Mouse (Mus musculus) gastrocnemius, adult 2 months (tissue): ENCODE data around the gene Hkdc1. TPM values are rescaled to one million over a fixed set of nuclear protein-coding genes. Genes with fewer than 3 reads are reported as not detected.
"Not testable (repeated sequence)": the region's sequence is repeated elsewhere in the genome, so short reads cannot be mapped to it uniquely, and the experiment has no call there.

Experiments
- DNase-seq: peaks from one replicate; pipeline ENCODE4 v3.0.0; 2022
- H3K27ac ChIP-seq: fragments of 200-600 bp; 2 replicates; pipeline ENCODE4 v1.8.1; 2022; ENCODE audit warnings: mild to moderate bottlenecking
- H3K4me3 ChIP-seq: fragments of 200-600 bp; 2 replicates; pipeline ENCODE4 v1.8.1; 2022; ENCODE audit warnings: mild to moderate bottlenecking, moderate library complexity
- CTCF ChIP-seq: fragments of 200-600 bp; IDR thresholded peaks from 2 replicates; pipeline ENCODE4 v1.8.1; 2022; ENCODE audit warnings: antibody characterized with exemption, mild to moderate bottlenecking, moderate library complexity
- intact Hi-C: fragments of 180-260 bp; cut with DNase I; formaldehyde crosslinking; loops from one replicate; pipeline ENCODE4 v1.15.1; 2025
- long read RNA-seq, 2 experiments: library from polyadenylated mRNA; stranded (forward); transcript quantifications; one replicate each; pipeline ENCODE4 v2.0.0; 2021
- total RNA-seq, 2 experiments: library from RNA; stranded (reverse); gene quantifications; 2 replicates each; pipeline ENCODE4 v1.2.3; 2021

Hkdc1 gene
- not detected for total RNA-seq
- long read RNA-seq, experiment 1 = 0 reads
- long read RNA-seq, experiment 2 = 0 reads

DNA sequence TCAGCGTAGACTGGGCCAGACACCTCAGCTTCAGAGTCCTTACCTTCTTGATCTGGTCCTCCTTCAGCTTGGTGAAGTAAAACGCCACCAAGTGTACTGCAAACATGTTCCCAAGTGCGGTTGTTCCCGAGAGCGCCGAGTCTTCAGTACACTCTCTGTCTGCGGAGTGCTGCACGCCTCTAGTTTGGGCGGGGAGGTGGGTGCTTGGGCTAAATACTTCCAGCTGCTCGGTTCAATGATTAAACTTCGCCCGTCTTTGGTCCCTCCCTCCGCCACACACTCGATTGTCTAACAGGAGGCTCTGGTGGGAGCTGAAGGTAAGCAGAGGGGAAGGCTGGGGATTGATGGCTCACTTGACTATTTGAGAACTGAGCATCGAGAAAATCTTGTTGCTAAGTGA lies at the start of gene Hkdc1:
Gene Hkdc1 (minus strand): TSS at position 237 of the 400 bp plus-strand sequence.
- no peak for TF ChIP-seq CTCF
- intact Hi-C loops = no loop called here
- DNase-seq = no peak
- Histone ChIP-seq H3K4me3 (no peak within 1 kb of the TSS), H3K27ac (no peak within 1 kb of the TSS)

DNA sequence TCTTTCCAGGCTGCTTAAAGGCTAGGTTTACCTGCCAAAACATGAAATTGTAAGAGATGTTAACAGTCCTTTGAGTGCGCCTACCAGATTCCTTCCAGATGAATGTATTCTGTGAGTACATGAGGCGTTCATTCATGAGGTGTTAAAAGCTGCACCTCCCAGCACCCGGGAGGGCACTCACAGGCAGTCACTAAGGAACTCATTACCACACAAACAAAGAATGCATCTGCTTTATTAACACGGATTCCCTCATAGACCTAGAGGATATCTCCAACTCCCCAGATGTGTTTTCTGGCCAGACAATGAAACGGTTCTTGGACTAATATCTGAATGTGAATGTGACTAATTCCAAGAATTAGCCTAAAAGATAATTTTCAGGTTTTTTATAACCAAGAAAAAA lies 48.8 kb upstream of the Hkdc1 start:
- TF ChIP-seq CTCF = no peak
- intact Hi-C loops = no loop called here
- no peak for DNase-seq
- Histone ChIP-seq H3K27ac (no peak overlapping the region), H3K4me3 (no peak overlapping the region)

DNA sequence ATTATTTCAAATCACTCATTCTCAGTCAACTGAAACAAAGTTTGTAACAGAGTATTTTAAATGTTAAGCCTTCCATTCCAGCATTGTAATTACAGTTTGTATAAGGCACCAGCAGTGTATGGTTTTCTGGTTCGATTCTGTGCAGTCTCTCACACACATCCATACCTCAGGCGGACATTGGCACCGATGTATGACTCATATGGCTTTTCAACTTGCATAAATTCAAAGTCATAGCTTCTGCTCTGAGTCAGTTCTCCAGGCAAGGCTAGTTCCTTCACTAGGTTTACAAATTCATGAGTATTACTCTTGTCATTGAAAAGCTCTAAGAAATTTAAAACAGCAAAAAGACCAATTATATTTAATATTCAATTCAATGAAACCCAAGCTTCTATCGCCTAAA lies 47.4 kb upstream of the Hkdc1 start:
- intact Hi-C loops = no loop called here
- TF ChIP-seq CTCF = no peak
- no peak for DNase-seq
- Histone ChIP-seq H3K27ac (no peak overlapping the region), H3K4me3 (no peak overlapping the region)

DNA sequence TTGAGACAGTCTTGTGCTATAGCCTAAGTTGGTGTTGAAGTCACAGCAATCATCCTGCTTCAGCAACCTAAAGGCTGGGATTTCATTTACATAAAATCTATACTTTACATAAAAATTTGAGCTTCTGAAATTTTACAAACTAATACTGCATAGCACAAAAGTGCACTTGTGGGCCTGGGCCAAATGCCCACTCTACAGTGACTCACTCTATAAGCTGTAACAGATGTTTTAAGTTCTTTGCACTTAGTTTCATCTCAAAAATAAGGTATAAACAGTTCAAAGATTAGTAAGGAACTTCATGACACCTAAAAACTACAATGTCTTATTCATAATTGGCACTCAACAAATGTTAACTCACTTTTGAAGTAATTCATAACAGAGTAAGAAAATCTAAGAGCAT lies 39.0 kb upstream of the Hkdc1 start:
- no peak for TF ChIP-seq CTCF
- Histone ChIP-seq H3K27ac (no peak overlapping the region), H3K4me3 (no peak overlapping the region)
- intact Hi-C loops = no loop called here
- DNase-seq = no peak

DNA sequence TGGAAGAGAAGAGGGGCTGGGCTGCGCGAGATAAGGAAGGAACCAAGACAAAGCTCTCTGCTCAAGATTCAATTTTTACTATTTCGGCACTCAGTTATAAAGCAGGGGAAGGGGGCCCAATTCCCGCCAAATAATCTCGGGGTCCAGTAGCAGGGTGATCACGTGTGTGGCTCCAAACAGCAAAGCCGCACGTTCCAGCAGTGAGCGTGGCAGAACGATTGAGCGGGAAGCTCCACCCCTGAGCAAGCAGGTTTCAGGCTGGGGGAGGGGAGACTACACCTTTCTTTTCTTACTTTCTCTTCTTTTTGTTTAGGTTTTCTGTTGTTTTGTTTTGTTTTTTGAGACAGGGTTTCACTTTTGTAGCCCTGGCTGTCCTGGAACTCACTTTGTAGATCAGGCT lies 29.7 kb upstream of the Hkdc1 start:
- H3K4me3 ChIP-seq, DNase-seq, intact Hi-C loops, H3K27ac ChIP-seq: not testable (repeated sequence)

DNA sequence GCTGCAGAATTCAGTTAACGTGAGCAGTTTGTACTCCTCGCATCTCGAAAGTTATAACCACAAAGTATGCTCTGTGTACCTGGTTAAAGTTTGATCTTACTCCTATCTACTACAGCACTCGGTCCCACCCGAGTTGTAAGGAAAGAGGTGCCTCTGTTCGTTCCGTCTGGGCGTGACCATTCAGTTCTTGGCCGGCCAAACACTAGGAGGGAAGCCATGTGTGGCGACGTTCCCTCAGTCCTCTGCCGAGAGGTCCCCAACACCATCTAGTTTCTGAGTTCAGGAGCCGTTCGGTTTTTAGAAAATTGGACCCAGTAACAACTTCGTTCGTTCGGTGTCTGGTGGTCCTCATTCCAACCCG lies 28.0 kb upstream of the Hkdc1 start:
- DNase-seq = peak; percentile 30
- peak overlapping the region; percentile 96 for H3K27ac ChIP-seq
- peak overlapping the region; percentile 90 for H3K4me3 ChIP-seq
- intact Hi-C loops = no loop called here
- no peak for TF ChIP-seq CTCF

DNA sequence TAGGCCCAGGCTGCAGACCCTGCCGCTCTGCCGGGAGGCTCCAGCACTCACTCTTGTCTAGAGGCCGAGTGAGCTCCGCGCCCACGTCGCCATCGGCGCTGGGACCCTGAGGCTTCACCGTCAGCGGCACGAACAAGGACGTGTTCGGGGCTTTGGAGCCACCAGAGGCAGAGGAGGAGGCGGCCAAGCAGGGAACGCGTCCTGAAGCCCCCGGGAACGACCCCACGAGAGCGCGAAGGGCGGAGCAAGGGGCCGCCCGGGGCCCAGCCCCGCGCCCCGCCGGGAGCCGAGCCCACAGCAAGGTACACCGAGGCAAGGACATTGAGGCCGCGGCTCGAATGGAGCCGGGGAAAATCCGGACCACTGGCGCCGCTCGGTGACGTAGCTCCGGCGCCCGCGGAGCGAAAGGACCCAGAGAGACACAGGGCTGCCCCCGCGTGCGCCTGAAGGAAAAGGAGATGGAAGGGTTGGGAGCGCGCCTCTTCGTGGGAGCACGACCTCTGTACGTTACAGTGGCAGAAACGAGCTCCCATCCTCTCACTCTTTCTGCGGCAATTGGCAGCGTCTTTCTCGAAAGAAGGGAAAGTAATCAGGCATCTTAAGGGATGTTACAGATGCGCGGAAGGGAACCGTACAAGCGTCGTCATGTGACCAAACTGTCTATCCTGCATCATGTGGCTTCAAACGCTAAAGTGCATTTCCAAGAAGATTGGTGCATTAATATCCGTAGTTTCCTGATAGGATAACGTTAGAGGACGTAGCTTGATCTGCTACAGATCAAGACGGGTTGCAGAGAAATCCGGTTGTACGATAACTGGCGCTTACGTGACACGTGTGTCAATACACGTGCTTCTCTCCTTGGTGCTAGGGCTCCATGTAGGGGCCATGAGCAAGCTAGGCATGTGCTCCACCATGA lies 27.3 kb upstream of the Hkdc1 start, which contains the start of the genes 4930507D05Rik and Supv3l1:
Gene 4930507D05Rik (plus strand): TSS at position 126 of the 916 bp plus-strand sequence.
Gene Supv3l1 (minus strand): TSS at position 375 of the 916 bp plus-strand sequence.
- intact Hi-C loops = loop anchor here (5.0 kb wide), 1 partner anchor 38 kb away; the partner anchor contains the start of gene Vps26a
- peak; percentile 94 for DNase-seq
- TF ChIP-seq CTCF = no peak
- peak within 1 kb of the TSS; percentile 96 for H3K27ac ChIP-seq
- H3K4me3 ChIP-seq = peak within 1 kb of the TSS; percentile 90

DNA sequence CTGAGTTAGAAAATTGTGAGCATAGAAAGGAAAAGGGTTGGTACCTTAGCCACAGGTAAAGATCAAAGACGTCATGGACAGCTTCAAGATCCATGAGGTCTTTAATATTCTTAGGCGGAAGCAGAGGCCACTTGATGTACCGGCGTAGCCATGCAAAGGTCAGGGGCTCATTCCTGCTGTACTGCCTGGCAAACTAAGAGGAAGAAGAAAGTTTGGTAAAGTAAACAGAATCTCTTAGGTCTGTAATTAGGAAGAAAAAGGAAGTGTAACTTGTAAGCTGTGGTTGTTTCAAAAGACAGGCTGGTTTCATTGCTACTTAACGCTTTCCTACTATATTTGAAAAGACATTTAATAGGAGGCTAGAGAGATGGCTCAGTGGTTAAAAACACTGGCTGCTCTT lies 8.1 kb upstream of the Hkdc1 start:
- intact Hi-C loops = no loop called here
- H3K4me3 ChIP-seq = no peak overlapping the region
- H3K27ac ChIP-seq = no peak overlapping the region
- DNase-seq = no peak
- TF ChIP-seq CTCF = no peak

DNA sequence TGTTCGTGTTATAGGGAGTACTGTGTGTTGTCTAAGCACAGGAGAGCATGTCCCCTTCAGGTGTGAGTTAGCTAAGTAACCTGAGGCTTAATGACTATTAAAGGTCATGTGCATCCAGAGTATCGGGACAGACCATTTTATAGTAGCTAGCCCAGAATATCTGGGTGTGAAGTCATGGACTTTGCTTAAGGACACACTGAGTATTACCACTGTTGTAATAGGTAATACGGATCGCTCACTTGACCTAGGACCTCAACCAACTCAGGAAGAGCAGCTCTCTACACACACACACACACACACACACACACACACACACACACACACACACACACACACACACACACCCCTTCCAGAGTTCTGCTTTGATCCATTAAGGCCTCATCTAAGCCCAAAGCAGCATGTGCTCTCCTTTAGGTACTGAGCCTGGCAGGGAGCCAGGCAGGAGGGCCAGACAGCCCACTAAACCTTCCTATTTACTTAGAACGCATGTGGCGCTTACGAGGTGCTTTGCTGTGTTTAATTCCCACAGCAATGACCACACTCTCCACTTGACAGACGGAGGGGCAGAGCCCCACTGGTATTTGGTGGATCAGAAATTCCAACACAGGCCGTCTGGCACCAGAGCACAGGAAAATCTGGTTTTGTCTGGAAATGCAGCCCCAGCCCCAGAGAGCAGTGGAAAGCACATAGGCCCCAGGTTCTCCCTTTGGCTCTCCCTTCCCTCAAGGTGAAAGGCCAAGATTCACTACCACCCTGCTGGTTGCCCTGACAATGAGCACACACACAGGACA lies 3.0 kb upstream of the Hkdc1 start:
- H3K27ac ChIP-seq = no peak overlapping the region
- intact Hi-C loops = no loop called here
- TF ChIP-seq CTCF = no peak
- no peak for DNase-seq
- no peak overlapping the region for H3K4me3 ChIP-seq

DNA sequence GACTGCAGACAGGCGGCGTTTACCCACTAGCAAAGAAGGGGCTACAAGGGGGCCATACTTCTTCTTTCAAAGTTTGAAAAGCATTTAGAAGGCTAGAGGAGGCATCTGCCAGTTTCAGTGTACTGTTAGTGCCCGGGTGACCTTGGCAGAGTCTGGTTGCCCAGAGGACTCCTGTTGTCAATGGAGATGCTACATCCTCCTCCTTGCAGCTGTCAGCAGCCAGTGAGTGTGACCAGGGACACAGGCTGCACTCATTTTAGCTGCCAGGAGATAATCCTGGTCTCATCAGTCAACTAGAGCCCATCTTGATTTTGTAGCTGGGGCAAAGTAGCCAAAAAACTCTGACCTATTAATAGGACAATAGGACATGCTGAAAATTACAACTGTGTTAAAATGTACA lies 1.2 kb downstream of the Hkdc1 start:
- Histone ChIP-seq H3K4me3 (no peak overlapping the region), H3K27ac (no peak overlapping the region)
- DNase-seq = no peak
- intact Hi-C loops = no loop called here
- no peak for TF ChIP-seq CTCF

DNA sequence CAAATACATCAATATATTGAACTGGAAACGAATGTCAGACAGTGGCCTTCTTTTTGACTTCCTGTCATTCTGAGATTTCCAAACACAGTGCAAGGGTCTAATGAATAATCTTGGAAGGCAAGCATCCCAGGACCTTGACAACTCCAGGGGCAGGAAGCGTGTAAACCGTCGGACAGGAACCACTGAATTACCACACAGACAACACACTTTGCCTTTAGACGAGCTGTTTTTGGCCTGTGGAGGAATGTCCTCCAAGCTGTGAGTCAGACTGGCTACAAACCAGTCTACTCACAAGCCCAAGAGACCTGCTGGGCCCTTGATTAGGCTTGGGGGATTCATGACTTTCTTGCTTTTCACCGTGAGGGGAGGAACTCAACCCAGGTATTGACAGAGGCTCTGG lies 1.9 kb downstream of the Hkdc1 start:
- Histone ChIP-seq H3K27ac (no peak overlapping the region), H3K4me3 (no peak overlapping the region)
- intact Hi-C loops = no loop called here
- no peak for DNase-seq
- no peak for TF ChIP-seq CTCF

DNA sequence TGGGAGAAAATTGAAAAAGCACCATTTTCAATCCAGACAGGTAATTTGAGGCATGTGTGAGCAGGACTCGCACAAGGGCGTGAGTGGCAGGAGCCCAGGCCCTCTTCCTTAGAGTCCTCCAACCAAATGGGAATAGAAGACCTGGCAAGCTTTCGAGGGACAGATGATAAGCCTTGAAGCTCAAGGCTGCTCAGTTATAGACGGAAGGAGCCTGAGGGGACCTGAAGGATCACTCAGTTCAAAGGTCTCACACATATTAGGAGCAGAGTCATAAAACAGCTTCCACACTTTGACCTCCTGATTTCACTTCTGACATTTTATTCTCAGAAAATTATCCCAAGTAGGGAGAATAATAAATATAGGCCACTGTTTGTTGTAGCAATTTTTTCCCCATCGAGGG lies 2.9 kb downstream of the Hkdc1 start:
- intact Hi-C loops = no loop called here
- DNase-seq = no peak
- Histone ChIP-seq H3K4me3 (no peak overlapping the region), H3K27ac (no peak overlapping the region)
- no peak for TF ChIP-seq CTCF

DNA sequence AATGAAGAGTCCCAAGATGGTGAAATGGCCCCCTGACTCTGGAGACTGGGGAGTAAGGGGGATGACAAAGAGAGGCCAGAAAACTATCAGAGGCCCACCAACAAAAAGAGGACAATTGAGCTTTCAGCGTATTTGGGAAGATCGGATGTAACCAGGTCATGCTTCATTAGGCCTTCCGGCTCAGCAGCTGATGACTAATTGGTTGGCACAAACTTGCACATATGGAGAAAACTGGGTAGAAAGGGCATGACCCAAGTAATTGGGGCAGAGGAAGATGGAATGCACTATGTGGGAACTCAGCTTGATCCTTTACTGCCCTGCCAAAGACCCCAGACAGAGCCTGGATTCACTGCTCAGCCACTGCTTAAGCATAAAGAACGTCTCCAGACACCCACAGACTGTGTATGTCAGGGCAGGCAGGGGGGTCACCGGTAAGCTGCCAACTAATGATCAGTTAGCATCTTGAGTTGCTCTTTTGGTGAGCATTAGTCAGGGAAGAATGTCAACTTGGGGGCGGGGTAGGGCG lies 3.4 kb downstream of the Hkdc1 start:
- Histone ChIP-seq H3K27ac (no peak overlapping the region), H3K4me3 (no peak overlapping the region)
- intact Hi-C loops = no loop called here
- DNase-seq = no peak
- no peak for TF ChIP-seq CTCF
